Mouse (Mus musculus) heart, adult 2 months (tissue): ENCODE measurements around the gene Gm47969. TPM values are rescaled to one million over a fixed set of nuclear protein-coding genes. Genes with fewer than 3 reads are reported as not detected.

ENCODE experiments used
- DNase-seq, 2 experiments: peaks; one replicate each; pipeline ENCODE4 v3.0.0; 2021
- H3K27ac ChIP-seq: fragments of 200-600 bp; 2 replicates; pipeline ENCODE4 v1.8.1; 2022
- H3K27me3 ChIP-seq: fragments of 200-500 bp; 2 replicates; pipeline ENCODE4 v1.6.1; 2012; ENCODE audit warnings: mild to moderate bottlenecking, low read length, inconsistent platforms, mixed read lengths; ENCODE audit not compliant: control insufficient read depth, insufficient read depth
- H3K36me3 ChIP-seq: fragments of 200-500 bp; 2 replicates; pipeline ENCODE4 v1.6.1; 2012; ENCODE audit warnings: low read length, inconsistent platforms; ENCODE audit not compliant: control insufficient read depth, insufficient read depth
- H3K4me1 ChIP-seq: fragments of 200-500 bp; 2 replicates; pipeline ENCODE4 v1.6.1; 2011; ENCODE audit warnings: low read length; ENCODE audit not compliant: control insufficient read depth, insufficient read depth
- H3K4me3 ChIP-seq: fragments of 200-600 bp; 2 replicates; pipeline ENCODE4 v1.8.1; 2022
- H3K79me2 ChIP-seq: fragments of 200-500 bp; replicated peaks from 2 replicates; pipeline ENCODE4 v1.6.1; 2012; ENCODE audit warnings: mild to moderate bottlenecking, inconsistent platforms, low read length, moderate library complexity, mixed read lengths; ENCODE audit not compliant: control insufficient read depth, insufficient read depth
- H3K9ac ChIP-seq: fragments of 200-500 bp; 2 replicates; pipeline ENCODE4 v1.6.1; 2012; ENCODE audit warnings: low read depth, mild to moderate bottlenecking, control low read depth, inconsistent platforms, low read length, mixed read lengths
- CTCF ChIP-seq: fragments of 200-600 bp; IDR thresholded peaks from 2 replicates; pipeline ENCODE4 v1.8.1; 2022; ENCODE audit warnings: antibody characterized with exemption, mild to moderate bottlenecking, moderate library complexity
- EP300 ChIP-seq: fragments of 200-500 bp; IDR thresholded peaks from 2 replicates; pipeline ENCODE4 v1.6.1; 2011; ENCODE audit warnings: low read depth, low read length, control low read depth; ENCODE audit not compliant: insufficient read depth
- POLR2A ChIP-seq: fragments of 200-500 bp; IDR thresholded peaks from 2 replicates; pipeline ENCODE4 v1.6.1; 2011; ENCODE audit warnings: mild to moderate bottlenecking, low read depth, low read length, control low read depth; ENCODE audit not compliant: insufficient read depth
- WGBS: fragments of 180-500 bp; shearing (Covaris S2); methylation state at CpG from one replicate; pipeline ENCODE4 v1.1.7; 2018; 5-methylcytosine and 5-hydroxymethylcytosine counted together
- intact Hi-C: fragments of 180-260 bp; cut with DNase I; formaldehyde crosslinking; loops from one replicate; pipeline ENCODE4 v1.15.1; 2025
- polyA plus RNA-seq: library from polyadenylated mRNA; depleted of rRNA; stranded (reverse); fragments of >200 nt; gene quantifications from 2 replicates; pipeline ENCODE4 v1.2.3, GENCODE M21; 2012
- total RNA-seq, 2 experiments: library from RNA; stranded (reverse); gene quantifications; 2 replicates each; pipeline ENCODE4 v1.2.3; 2021

Gene Gm47969
- total and polyA plus RNA-seq, 3 experiments: not detected

- intact Hi-C loops: no loop called here
- Histone ChIP-seq H3K27me3 (no peaks in the 10 kb centered on the region), H3K4me3 (no peak overlapping the region), H3K79me2 (no peaks in the 10 kb centered on the region), H3K9ac (no peak overlapping the region), H3K4me1 (no peaks in the 10 kb centered on the region), H3K36me3 (no peaks in the 10 kb centered on the region), H3K27ac (no peak overlapping the region)
- TF ChIP-seq CTCF (no peak), POLR2A (no peak), EP300 (no peak)
- 87% methylated on average over 4 of the region's 4 CpGs for WGBS
- DNase-seq: no peak
Observed at GRCm38 (mm10) chr1:83039080-83039479, 5.7 kb upstream of the Gm47969 start.

- Histone ChIP-seq H3K36me3 (no peaks in the 10 kb centered on the region), H3K27ac (no peak within 1 kb of the TSS), H3K9ac (no peak within 1 kb of the TSS), H3K79me2 (no peaks in the 10 kb centered on the region), H3K4me1 (no peaks in the 10 kb centered on the region), H3K4me3 (no peak within 1 kb of the TSS), H3K27me3 (no peaks in the 10 kb centered on the region; the same call in 1 of the 2 replicates)
- TF ChIP-seq EP300: no peak
- TF ChIP-seq CTCF: no peak
- TF ChIP-seq POLR2A: no peak
- intact Hi-C loops: no loop called here
- 83% methylated on average over 2 of the region's 2 CpGs for WGBS
- no peak for DNase-seq
Observed at GRCm38 (mm10) chr1:83042380-83042779, 2.4 kb upstream of the Gm47969 start, which contains the start of gene Krtap28-10. Krtap28-10 (minus strand) TSS chr1:83042480.

GRCm38 (mm10) chr1:83058481-83058880 lies 13.7 kb downstream of the Gm47969 start:
- no peak overlapping the region for H3K27ac ChIP-seq
- no peak overlapping the region for H3K9ac ChIP-seq
- H3K27me3 ChIP-seq: no peaks in the 10 kb centered on the region
- TF ChIP-seq POLR2A (no peak), EP300 (no peak), CTCF (no peak)
- intact Hi-C loops: no loop called here
- H3K36me3 ChIP-seq: no peaks in the 10 kb centered on the region
- H3K4me3 ChIP-seq: no peak overlapping the region
- peaks cover 3% of the 10 kb centered on the region; the same call in 1 of the 2 replicates for H3K4me1 ChIP-seq
- WGBS: 60% methylated on average over 1 of the region's 1 CpGs
- no peak for DNase-seq
- no peaks in the 10 kb centered on the region for H3K79me2 ChIP-seq

GRCm38 (mm10) chr1:83059278-83059677 lies 14.5 kb downstream of the Gm47969 start, which contains the start of gene A030005K14Rik:
A030005K14Rik (minus strand) TSS chr1:83059378.
- TF ChIP-seq POLR2A: no peak
- TF ChIP-seq EP300: no peak
- no peak for TF ChIP-seq CTCF
- Histone ChIP-seq H3K27me3 (no peaks in the 10 kb centered on the region), H3K9ac (no peak within 1 kb of the TSS), H3K27ac (no peak within 1 kb of the TSS), H3K4me3 (no peak within 1 kb of the TSS), H3K36me3 (no peaks in the 10 kb centered on the region), H3K4me1 (peaks cover 3% of the 10 kb centered on the region; the same call in 1 of the 2 replicates), H3K79me2 (no peaks in the 10 kb centered on the region)
- WGBS: 65% methylated on average over 9 of the region's 9 CpGs
- intact Hi-C loops: no loop called here
- DNase-seq: no peak

DNA sequence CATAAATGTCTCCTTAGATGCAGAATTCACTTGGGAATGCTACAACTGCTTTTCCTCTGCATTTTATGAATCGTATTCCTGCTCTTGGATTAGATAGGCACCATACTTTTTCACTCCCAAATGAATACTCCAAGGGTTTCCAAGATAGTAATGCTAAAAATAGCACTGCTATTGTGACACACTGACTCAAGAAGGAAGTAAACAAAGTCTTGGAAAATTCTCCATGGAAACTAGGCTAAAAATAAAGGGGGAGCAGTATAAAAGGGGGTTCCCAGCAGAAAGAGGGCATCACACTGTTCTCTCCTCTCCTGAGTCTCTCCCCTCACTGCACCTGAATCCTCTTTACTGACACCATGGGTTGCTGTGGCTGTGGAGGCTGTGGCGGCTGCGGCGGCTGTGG lies 15.9 kb downstream of the Gm47969 start, which contains the start of gene Krtap28-13:
Gene Krtap28-13, plus strand, starts transcription at position 288 of the 400 bp plus-strand sequence.
- TF ChIP-seq EP300 (no peak), POLR2A (no peak), CTCF (no peak)
- no peak for DNase-seq
- Histone ChIP-seq H3K79me2 (no peaks in the 10 kb centered on the region), H3K36me3 (no peaks in the 10 kb centered on the region), H3K4me3 (no peak within 1 kb of the TSS), H3K27me3 (no peaks in the 10 kb centered on the region), H3K4me1 (peaks cover 3% of the 10 kb centered on the region; the same call in 1 of the 2 replicates), H3K27ac (no peak within 1 kb of the TSS), H3K9ac (no peak within 1 kb of the TSS)
- intact Hi-C loops: loop anchor here (5.0 kb wide), 2 partner anchors 127 to 657 kb away; no protein-coding TSS in a partner anchor
- 73% methylated on average over 4 of the region's 4 CpGs for WGBS

GRCm38 (mm10) chr1:83064851-83065250 lies 20.1 kb downstream of the Gm47969 start:
- H3K27me3 ChIP-seq: no peaks in the 10 kb centered on the region
- no peaks in the 10 kb centered on the region for H3K79me2 ChIP-seq
- no peaks in the 10 kb centered on the region for H3K36me3 ChIP-seq
- WGBS: 18% methylated on average over 3 of the region's 3 CpGs
- no peak overlapping the region for H3K4me3 ChIP-seq
- intact Hi-C loops: loop anchor here (5.0 kb wide), 2 partner anchors 122 to 652 kb away; no protein-coding TSS in a partner anchor
- H3K9ac ChIP-seq: no peak overlapping the region
- DNase-seq: no peak
- H3K27ac ChIP-seq: no peak overlapping the region
- TF ChIP-seq CTCF: peak; percentile 79
- no peak for TF ChIP-seq EP300
- peaks cover 3% of the 10 kb centered on the region; the same call in 1 of the 2 replicates for H3K4me1 ChIP-seq
